Mouse (Mus musculus) limb, embryonic 13.5 days (tissue): ENCODE measurements around the gene Rwdd2b. TPM values are rescaled to one million over a fixed set of nuclear protein-coding genes. Genes with fewer than 3 reads are reported as not detected.

Experiments used
- ATAC-seq: fragments of 200-750 bp; cut with Nextera tagmentation; 2 replicates; pipeline ENCODE4 v1.8.0; 2017; ENCODE audit warnings: low read depth, moderate number of reproducible peaks, moderate TSS enrichment; ENCODE audit not compliant: low FRiP score
- H3K27ac ChIP-seq: fragments of 300-500 bp; sonication (generic); 2 replicates; pipeline ENCODE4 v1.5.1; 2015; ENCODE audit warnings: inconsistent platforms, mild to moderate bottlenecking, moderate library complexity
- H3K27me3 ChIP-seq: fragments of 300-500 bp; sonication (generic); 2 replicates; pipeline ENCODE4 v1.6.1; 2015; ENCODE audit warnings: mild to moderate bottlenecking, inconsistent platforms
- H3K36me3 ChIP-seq: fragments of 300-500 bp; sonication (generic); 2 replicates; pipeline ENCODE4 v1.6.1; 2015; ENCODE audit warnings: inconsistent platforms, mild to moderate bottlenecking, moderate library complexity
- H3K4me1 ChIP-seq: fragments of 300-500 bp; sonication (generic); 2 replicates; pipeline ENCODE4 v1.6.1; 2015; ENCODE audit warnings: inconsistent platforms
- H3K4me2 ChIP-seq: fragments of 300-500 bp; sonication (generic); replicated peaks from 2 replicates; pipeline ENCODE4 v1.6.1; 2015; ENCODE audit warnings: inconsistent platforms, mild to moderate bottlenecking, moderate library complexity
- H3K4me3 ChIP-seq: fragments of 300-500 bp; sonication (generic); 2 replicates; pipeline ENCODE4 v1.5.1; 2015; ENCODE audit warnings: moderate library complexity, mild to moderate bottlenecking, inconsistent platforms
- H3K9ac ChIP-seq: fragments of 300-500 bp; sonication (generic); 2 replicates; pipeline ENCODE4 v1.6.1; 2015; ENCODE audit warnings: mild to moderate bottlenecking, inconsistent platforms
- H3K9me3 ChIP-seq: fragments of 300-500 bp; sonication (generic); 2 replicates; pipeline ENCODE4 v1.6.1; 2016; ENCODE audit warnings: inconsistent platforms
- WGBS: fragments of 180-500 bp; shearing (Covaris S2); methylation state at CpG from one replicate; pipeline ENCODE4 v1.1.7; 2015; 5-methylcytosine and 5-hydroxymethylcytosine counted together
- polyA plus RNA-seq: library from polyadenylated mRNA; unstranded; fragments of >200 nt; fragmentation: Nextera tagmentation; extraction: Ambion mirVana; gene quantifications from 2 replicates; pipeline ENCODE4 v1.2.1, GENCODE M21; 2015

Rwdd2b gene
- 10.3 and 11.5 TPM in 2 replicates for polyA plus RNA-seq

DNA sequence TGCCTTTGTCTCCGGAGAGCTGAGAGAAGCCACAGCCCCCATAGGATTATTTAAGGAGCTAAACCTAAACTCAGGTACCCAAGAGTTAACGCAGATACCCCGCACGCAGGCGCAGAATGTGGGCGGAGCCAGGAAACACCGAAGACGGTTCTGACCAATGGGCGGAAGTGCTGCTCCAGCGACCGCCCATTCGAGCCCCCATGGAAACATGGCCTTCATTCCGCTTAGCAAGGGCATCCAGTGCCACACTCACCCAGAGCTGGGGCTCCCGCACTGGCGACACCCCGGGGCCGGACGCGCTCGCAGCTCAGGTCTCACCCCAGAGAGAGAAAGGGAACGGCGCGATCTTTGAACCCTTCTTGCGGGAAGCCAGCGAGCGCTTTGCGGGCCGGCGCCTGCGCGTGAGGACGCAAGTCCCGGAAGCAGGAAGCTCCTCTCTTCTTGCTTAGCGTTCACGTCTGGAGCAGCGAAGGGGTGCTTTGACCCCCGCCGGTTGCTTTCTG lies at the start of gene Rwdd2b:
Gene Rwdd2b (minus strand): TSS at position 390 of the 503 bp plus-strand sequence.
- Histone ChIP-seq H3K9ac (peak within 1 kb of the TSS; percentile 86), H3K9me3 (no peaks in the 10 kb centered on the region), H3K4me3 (peak within 1 kb of the TSS; percentile 71), H3K27me3 (no peaks in the 10 kb centered on the region), H3K4me2 (peak within 1 kb of the TSS; percentile 84), H3K27ac (peak within 1 kb of the TSS; percentile 66; the same call in 1 of the 2 replicates), H3K36me3 (0 out of 2 replicates have a peak, but pooled peaks cover 4% of the 10 kb centered on the region), H3K4me1 (peaks cover 15% of the 10 kb centered on the region)
- WGBS: under 1% methylated on average over 38 of the region's 38 CpGs
- ATAC-seq: peak; percentile 96

DNA sequence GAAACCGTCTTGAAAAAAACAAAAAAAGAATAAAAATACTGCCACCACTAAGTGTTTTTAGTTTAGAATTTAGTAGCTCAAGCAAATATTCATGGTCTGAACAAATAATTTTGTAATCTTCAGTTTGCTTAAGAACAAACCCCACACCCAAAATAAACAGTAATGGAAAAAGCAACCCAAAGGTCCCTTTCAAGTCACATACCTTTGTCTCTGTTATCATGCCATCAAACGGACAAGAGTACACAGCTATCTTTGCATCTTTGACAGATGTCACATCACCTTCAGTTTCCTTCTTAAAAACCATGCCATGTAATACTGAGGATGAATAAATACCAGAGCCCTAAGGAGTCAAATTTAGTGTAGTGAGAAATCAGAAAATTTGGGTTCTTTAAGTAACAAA lies 48.2 kb upstream of the Rwdd2b start:
- 82% methylated on average over 2 of the region's 2 CpGs for WGBS
- no peaks in the 10 kb centered on the region for H3K27me3 ChIP-seq
- H3K4me2 ChIP-seq: no peak overlapping the region
- no peak overlapping the region for H3K4me3 ChIP-seq
- H3K4me1 ChIP-seq: no peaks in the 10 kb centered on the region
- H3K9ac ChIP-seq: no peak overlapping the region
- H3K9me3 ChIP-seq: no peaks in the 10 kb centered on the region
- no peak overlapping the region for H3K27ac ChIP-seq
- H3K36me3 ChIP-seq: peaks cover 97% of the 10 kb centered on the region
- no peak for ATAC-seq

DNA sequence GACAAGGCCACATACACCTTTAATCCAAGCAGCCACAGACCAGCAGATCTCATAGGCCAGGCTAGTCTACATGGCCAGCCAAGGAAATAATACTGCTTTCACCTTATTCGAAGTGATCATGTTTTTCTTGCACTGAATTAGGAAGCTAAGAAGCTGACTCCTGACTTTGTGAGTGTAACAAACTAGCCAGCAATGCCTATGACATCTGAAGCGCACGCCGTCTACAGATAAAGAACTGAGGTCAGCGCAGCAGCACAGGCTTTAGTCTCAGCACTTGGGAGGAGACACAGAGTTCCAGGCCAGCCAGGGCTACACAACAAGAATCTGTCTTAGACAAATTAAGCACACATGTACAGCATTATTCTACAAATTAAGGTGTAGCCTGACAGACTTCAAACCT lies 46.4 kb upstream of the Rwdd2b start:
- peaks cover 95% of the 10 kb centered on the region for H3K36me3 ChIP-seq
- H3K27ac ChIP-seq: no peak overlapping the region
- 95% methylated on average over 5 of the region's 5 CpGs for WGBS

DNA sequence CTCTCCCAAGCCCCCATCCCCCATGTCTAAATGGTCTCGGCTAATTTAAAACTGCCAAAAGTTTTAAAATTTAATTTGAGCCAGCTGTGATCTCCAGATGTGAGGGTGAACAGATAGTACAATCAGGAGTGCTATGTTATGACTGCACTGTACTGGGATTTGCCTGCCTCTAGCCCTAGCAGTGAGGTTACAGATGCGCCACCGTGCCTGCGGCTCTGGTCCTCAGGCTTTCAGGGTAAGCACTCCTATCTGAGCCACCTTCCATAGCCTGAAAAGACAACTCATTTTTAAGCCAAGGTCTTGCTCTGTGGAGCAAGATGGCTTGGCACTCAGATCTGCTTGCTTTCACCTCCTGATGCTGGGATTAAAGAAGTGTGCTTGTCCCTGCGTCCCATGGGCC lies 44.0 kb upstream of the Rwdd2b start:
- Histone ChIP-seq H3K9ac (no peak overlapping the region), H3K4me1 (no peaks in the 10 kb centered on the region), H3K27me3 (no peaks in the 10 kb centered on the region), H3K27ac (no peak overlapping the region), H3K9me3 (no peaks in the 10 kb centered on the region), H3K4me3 (no peak overlapping the region), H3K4me2 (no peak overlapping the region), H3K36me3 (peaks cover 88% of the 10 kb centered on the region)
- no peak for ATAC-seq
- WGBS: 72% methylated on average over 5 of the region's 5 CpGs

More for the DNA sequence above, 46.4 kb upstream of the Rwdd2b start:
- Histone ChIP-seq H3K4me1 (no peaks in the 10 kb centered on the region), H3K4me2 (no peak overlapping the region), H3K9ac (no peak overlapping the region), H3K27me3 (no peaks in the 10 kb centered on the region), H3K4me3 (no peak overlapping the region), H3K9me3 (no peaks in the 10 kb centered on the region)
- ATAC-seq: no peak

DNA sequence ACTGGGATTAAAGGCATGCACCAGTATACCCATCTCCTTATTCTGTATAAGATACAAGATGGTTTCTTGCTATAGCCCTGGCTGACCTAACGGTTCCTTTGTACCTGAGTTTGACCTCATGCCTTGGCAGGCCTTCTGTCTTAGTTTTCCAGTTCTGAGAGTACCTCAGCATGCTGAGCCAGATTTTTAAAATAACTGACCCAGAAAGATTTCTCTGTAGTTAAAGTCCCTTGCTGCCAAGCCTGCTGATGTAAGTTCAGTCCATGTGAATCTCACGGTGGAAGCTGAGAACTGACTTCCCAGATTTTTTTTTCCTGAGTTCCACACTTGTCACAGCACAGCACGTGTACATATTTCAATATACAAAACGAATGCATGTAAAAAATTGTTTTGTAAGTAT lies 30.2 kb upstream of the Rwdd2b start:
- ATAC-seq: no peak
- H3K27ac ChIP-seq: no peak overlapping the region
- H3K27me3 ChIP-seq: no peaks in the 10 kb centered on the region
- 90% methylated on average over 4 of the region's 4 CpGs for WGBS
- H3K4me2 ChIP-seq: no peak overlapping the region
- no peak overlapping the region for H3K9ac ChIP-seq
- H3K9me3 ChIP-seq: no peaks in the 10 kb centered on the region
- H3K4me3 ChIP-seq: no peak overlapping the region
- peaks cover 82% of the 10 kb centered on the region for H3K36me3 ChIP-seq
- H3K4me1 ChIP-seq: no peaks in the 10 kb centered on the region

DNA sequence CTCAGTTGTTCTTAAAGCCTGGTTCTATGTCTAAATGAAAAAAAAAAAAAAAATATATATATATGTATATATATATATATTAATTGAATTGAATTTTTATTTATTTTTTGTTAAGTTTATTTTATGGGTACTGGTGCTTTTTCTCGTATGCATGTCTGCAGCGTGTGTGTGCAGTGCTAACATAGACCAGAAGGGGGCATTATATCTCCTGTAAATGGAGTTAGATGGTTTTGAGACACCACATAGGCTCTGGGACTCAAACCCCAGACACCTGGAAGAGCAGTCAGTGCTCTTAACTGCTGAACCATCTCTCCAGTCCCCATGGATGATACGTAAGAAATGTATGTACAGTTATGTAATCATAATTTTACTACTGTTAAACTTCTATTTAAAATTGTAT lies 18.4 kb upstream of the Rwdd2b start:
- H3K27ac ChIP-seq: no peak overlapping the region
- no peak overlapping the region for H3K4me2 ChIP-seq
- no peak for ATAC-seq
- peaks cover 32% of the 10 kb centered on the region for H3K36me3 ChIP-seq
- no peaks in the 10 kb centered on the region for H3K27me3 ChIP-seq
- H3K9ac ChIP-seq: no peak overlapping the region
- peaks cover 14% of the 10 kb centered on the region for H3K4me1 ChIP-seq
- 95% methylated on average over 3 of the region's 3 CpGs for WGBS
- H3K4me3 ChIP-seq: no peak overlapping the region
- H3K9me3 ChIP-seq: no peaks in the 10 kb centered on the region

DNA sequence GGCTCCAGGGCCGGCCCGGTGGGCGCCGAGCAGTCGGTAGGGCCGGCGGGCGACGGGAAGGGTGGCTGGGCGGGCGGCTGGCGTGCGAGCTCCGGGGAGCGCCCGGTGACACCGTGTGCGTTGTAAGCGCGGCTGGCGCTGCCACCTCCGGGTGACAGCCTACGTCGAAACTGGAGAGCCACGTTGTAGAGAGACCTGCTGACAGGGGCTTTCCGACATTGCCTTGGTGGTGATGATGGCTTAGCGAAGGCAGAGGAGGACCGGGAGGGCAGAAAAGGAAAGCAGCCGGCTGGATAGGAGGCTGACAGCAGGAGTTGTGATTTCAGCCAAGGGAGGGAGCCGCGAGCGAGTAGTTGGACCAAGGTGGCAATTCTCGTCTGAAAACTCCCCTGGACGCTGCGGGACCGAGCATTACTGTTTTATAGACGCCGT lies 14.8 kb upstream of the Rwdd2b start:
- Histone ChIP-seq H3K27me3 (no peaks in the 10 kb centered on the region), H3K36me3 (peaks cover 11% of the 10 kb centered on the region), H3K4me2 (peak overlapping the region; percentile 91), H3K9me3 (no peaks in the 10 kb centered on the region), H3K9ac (peak overlapping the region; percentile 89), H3K4me3 (peak overlapping the region; percentile 94), H3K4me1 (peaks cover 14% of the 10 kb centered on the region), H3K27ac (peak overlapping the region; percentile 77; the same call in 1 of the 2 replicates)
- peak; percentile 64 for ATAC-seq
- WGBS: under 1% methylated on average over 38 of the region's 38 CpGs

DNA sequence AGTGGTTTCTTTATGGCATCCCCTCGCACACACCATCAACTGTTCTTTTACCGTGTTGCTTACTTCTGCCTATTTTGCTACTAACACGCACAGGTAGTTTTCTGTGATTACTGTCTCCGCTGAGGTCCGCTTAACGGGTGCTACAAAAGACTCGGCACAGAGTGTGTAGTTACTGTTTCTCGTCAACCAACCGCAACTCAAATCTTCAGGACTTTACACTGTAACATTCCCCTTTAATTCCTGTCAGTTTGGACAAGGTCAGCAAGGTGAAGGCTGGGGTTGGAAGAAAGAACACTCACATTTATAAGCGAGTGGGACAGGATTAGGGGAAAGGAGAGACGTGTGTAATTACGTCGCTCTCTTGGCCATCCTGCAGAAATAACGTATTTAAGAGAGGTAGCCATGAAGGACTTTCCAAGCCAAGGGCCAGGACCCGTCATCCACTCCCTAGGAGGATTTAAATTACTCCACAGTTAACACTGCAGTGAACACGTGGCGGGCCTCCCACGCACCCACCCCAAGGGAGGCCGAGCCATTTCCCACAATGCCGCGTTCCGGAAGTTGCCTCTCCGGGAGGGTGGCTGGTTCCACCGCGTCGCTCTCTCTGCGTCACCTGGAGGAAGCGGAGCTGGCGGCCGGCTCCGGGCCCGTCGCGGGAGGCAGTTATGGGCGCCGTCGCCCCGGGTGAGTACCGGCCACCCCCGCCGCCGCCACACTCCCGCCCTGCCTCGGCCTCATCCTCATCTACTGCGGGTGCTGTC lies 14.2 kb upstream of the Rwdd2b start, which contains the start of gene Usp16:
Gene Usp16 (plus strand): TSS at position 285 of the 761 bp plus-strand sequence.
- Histone ChIP-seq H3K36me3 (peaks cover 8% of the 10 kb centered on the region), H3K4me3 (peak within 1 kb of the TSS; percentile 94), H3K4me2 (peak within 1 kb of the TSS; percentile 91), H3K27me3 (no peaks in the 10 kb centered on the region), H3K4me1 (peaks cover 14% of the 10 kb centered on the region), H3K9ac (peak within 1 kb of the TSS; percentile 89), H3K9me3 (no peaks in the 10 kb centered on the region), H3K27ac (peak within 1 kb of the TSS; percentile 77; the same call in 1 of the 2 replicates)
- peak; percentile 97 for ATAC-seq
- WGBS: 8% methylated on average over 45 of the region's 45 CpGs

DNA sequence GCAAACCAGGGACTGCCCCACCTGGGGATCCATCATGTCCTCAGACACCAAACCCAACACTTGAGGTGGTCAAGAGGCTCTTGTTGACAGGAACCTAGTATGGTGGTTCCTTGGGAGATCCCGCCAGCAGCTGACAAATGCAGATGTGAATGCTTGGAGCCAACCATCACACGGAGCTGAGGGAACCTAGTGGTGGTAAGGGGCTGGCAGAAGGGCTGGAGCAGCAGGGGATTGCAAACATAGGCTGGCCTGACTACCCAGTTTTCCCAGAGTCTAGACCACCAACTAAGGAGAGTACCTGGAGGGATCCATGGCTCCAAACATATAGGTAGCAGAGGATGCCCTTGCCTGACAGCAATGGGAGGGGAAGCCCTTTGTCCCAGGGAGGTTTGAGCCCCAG lies 12.9 kb upstream of the Rwdd2b start:
- Histone ChIP-seq H3K27ac (no peak overlapping the region), H3K4me3 (no peak overlapping the region), H3K9ac (no peak overlapping the region), H3K9me3 (no peaks in the 10 kb centered on the region), H3K36me3 (no peaks in the 10 kb centered on the region), H3K4me1 (peaks cover 14% of the 10 kb centered on the region), H3K4me2 (no peak overlapping the region), H3K27me3 (no peaks in the 10 kb centered on the region)
- ATAC-seq: no peak
- WGBS: 82% methylated on average over 2 of the region's 2 CpGs

DNA sequence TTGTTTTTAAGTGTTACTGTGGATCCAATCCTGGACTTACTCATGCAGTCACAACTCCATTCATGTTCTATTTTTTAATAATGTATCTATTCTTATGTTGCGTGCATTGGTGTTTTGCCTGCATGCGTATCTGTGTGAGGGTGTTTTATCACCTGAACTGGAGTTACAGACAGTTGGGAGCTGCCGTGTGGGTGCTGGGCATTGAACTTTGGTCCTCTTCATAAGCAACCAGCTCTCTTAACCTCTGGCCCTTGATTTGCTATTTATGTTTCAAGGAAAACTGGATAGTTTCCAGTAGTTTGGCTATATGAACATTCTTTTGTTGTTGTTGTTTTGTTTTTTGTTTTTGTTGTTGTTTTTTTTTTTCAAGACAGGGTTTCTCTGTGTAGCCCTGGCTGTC lies 5.2 kb upstream of the Rwdd2b start:
- Histone ChIP-seq H3K27me3 (no peaks in the 10 kb centered on the region), H3K9me3 (no peaks in the 10 kb centered on the region), H3K4me3 (no peak overlapping the region), H3K36me3 (no peaks in the 10 kb centered on the region), H3K4me2 (no peak overlapping the region), H3K9ac (no peak overlapping the region), H3K27ac (no peak overlapping the region), H3K4me1 (peaks cover 10% of the 10 kb centered on the region)
- 92% methylated on average over 3 of the region's 3 CpGs for WGBS
- ATAC-seq: no peak

DNA sequence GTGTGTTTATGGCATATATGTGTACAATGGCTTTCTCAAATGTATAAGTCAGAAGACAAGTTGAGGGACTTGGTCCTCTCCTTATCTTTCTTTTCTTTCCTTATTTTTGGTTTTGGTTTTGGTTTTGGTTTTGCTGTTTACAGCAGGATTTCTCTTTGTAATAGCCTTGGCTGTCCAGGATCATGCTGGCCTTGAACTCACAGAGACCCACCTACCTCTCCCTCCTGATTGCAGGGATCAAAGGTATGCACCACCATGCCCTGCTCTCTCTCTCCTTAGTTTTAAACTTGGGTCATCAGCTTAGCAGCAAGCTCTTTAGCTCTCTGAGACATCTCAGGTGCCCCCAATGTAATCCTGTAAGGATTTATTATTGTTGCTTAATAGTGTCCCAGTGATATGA lies 4.7 kb upstream of the Rwdd2b start:
- no peak for ATAC-seq

DNA sequence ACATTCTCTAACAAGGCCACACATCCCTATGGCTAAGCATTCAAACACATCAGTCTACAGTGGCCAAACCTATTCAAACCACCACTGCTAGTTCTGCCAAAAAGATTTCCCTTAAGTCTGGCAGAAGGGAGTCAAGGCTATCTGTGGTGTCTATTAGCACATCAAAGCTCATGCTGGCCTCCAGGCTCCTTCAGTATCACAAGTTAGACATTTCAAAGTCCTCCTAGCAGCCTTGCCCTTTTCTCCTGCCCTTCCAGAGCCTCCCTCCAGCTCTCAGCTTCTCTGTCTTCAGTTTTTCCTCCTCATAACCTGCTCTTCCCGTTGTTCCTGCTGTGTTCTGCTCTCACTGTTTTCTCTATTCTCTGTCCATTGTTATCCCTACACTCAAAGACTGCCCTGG lies 3.7 kb upstream of the Rwdd2b start:
- H3K9me3 ChIP-seq: no peaks in the 10 kb centered on the region
- H3K4me1 ChIP-seq: peaks cover 15% of the 10 kb centered on the region
- H3K27ac ChIP-seq: no peak overlapping the region
- 57% methylated on average over 1 of the region's 1 CpGs for WGBS
- ATAC-seq: no peak
- H3K36me3 ChIP-seq: no peaks in the 10 kb centered on the region
- no peak overlapping the region for H3K4me2 ChIP-seq
- H3K4me3 ChIP-seq: no peak overlapping the region
- H3K9ac ChIP-seq: no peak overlapping the region
- H3K27me3 ChIP-seq: no peaks in the 10 kb centered on the region

More for the DNA sequence above, 4.7 kb upstream of the Rwdd2b start:
- Histone ChIP-seq H3K9ac (no peak overlapping the region), H3K27ac (no peak overlapping the region), H3K4me1 (peaks cover 10% of the 10 kb centered on the region), H3K4me2 (no peak overlapping the region), H3K27me3 (no peaks in the 10 kb centered on the region), H3K9me3 (no peaks in the 10 kb centered on the region), H3K4me3 (no peak overlapping the region), H3K36me3 (no peaks in the 10 kb centered on the region)
